In genomic region chr12:21335869-21336268, GRCm38 (mm10) we compare ENCODE assay signal across 9 mouse cellular contexts. TPM values are rescaled to one million over a fixed set of nuclear protein-coding genes. Genes with fewer than 3 reads are reported as not detected.
DNase-seq lines count a peak whose midpoint lies in the region; ATAC-seq and TF ChIP-seq lines count a peak whose summit lies in the region.
"Had no signal": no experiment of that assay in that cellular context is flagged by ENCODE, and none has a peak within 500 bp of the region (broad histone marks: within the 10 kb centered on the region; RNA-seq: fewer than 3 reads in every experiment).

No protein-coding gene starts in this region.

- ATAC-seq in liver, embryonic 11.5 days (replicated peaks; ENCODE audit: low FRiP score), result no peak
- peak; percentile 89 for ATAC-seq in frontal cortex, adult (ENCODE audit: low TSS enrichment)
- 0 out of 2 replicates have a peak, but pooled peaks have one; percentile 42 for ATAC-seq in liver, embryonic 15.5 days (ENCODE audit: insufficient read depth)
- no peak for ATAC-seq in forebrain, embryonic 12.5 days (ENCODE audit: low FRiP score)
- no peak for ATAC-seq in hindbrain, embryonic 14.5 days (ENCODE audit: low FRiP score)
- ATAC-seq: intestine, embryonic 15.5 days had no signal

- H3K9me3 ChIP-seq in liver, embryonic 11.5 days (ENCODE audit: control insufficient read depth, low read length), result no peaks in the 10 kb centered on the region
- no peaks in the 10 kb centered on the region for H3K9me3 ChIP-seq in liver, embryonic 15.5 days (replicated peaks)
- no peaks in the 10 kb centered on the region for H3K9me3 ChIP-seq in forebrain, embryonic 12.5 days
- no peaks in the 10 kb centered on the region for H3K9me3 ChIP-seq in hindbrain, embryonic 14.5 days (ENCODE audit: control insufficient read depth, low read length)
- H3K9me3 ChIP-seq: intestine, embryonic 15.5 days had no signal

- no peaks in the 10 kb centered on the region for H3K27me3 ChIP-seq in liver, adult 2 months (ENCODE audit: control insufficient read depth, insufficient read depth, low read length)
- no peaks in the 10 kb centered on the region for H3K27me3 ChIP-seq in liver, embryonic 11.5 days (replicated peaks; ENCODE audit: control insufficient read depth, insufficient read depth, low read length)
- no peaks in the 10 kb centered on the region for H3K27me3 ChIP-seq in liver, embryonic 15.5 days
- H3K27me3 ChIP-seq in thymus, adult 2 months (ENCODE audit: control insufficient read depth, insufficient read depth, low read length), result no peaks in the 10 kb centered on the region
- H3K27me3 ChIP-seq in forebrain, embryonic 12.5 days, result no peaks in the 10 kb centered on the region
- H3K27me3 ChIP-seq in hindbrain, embryonic 14.5 days (ENCODE audit: control insufficient read depth, insufficient read depth, low read length), result no peaks in the 10 kb centered on the region
- H3K27me3 ChIP-seq: intestine, embryonic 15.5 days had no signal

- no peaks in the 10 kb centered on the region for H3K79me2 ChIP-seq in liver, adult 2 months (ENCODE audit: control insufficient read depth, insufficient read depth, low read length)

- DNase-seq in liver, adult 2 months (ENCODE audit: extremely low read depth, low read depth, low spot score), result peak; percentile 24
- DNase-seq in liver, embryonic 11.5 days (ENCODE audit: low spot score), result no peak
- DNase-seq in spleen, adult 18-20 months, result peak; percentile 46 to 64
- no peak for DNase-seq in thymus, adult 2 months
- DNase-seq in hindbrain, embryonic 14.5 days (ENCODE audit: low spot score), result no peak

- no peak for TF ChIP-seq CTCF in liver, adult 2 months (IDR thresholded peaks at IDR 0.05; ENCODE audit: low read depth, low read length)
- no peak for TF ChIP-seq CTCF in thymus, adult 2 months (IDR thresholded peaks at IDR 0.05; ENCODE audit: borderline replicate concordance, control insufficient read depth, extremely low read depth, insufficient read depth, low read length, poor library complexity)

- TF ChIP-seq POLR2A in liver, adult 2 months (IDR thresholded peaks at IDR 0.05; ENCODE audit: extremely low read depth, insufficient read depth, low read length), result no peak
- TF ChIP-seq POLR2A in thymus, adult 2 months (IDR thresholded peaks at IDR 0.05; ENCODE audit: control insufficient read depth, extremely low read depth, insufficient read depth, low read length, poor library complexity), result no peak

- no peak overlapping the region for H3K4me3 ChIP-seq in liver, adult 2 months (ENCODE audit: insufficient read depth, low read depth, low read length)
- H3K4me3 ChIP-seq in liver, embryonic 11.5 days (ENCODE audit: low read depth, low read length), result no peak overlapping the region
- no peak overlapping the region for H3K4me3 ChIP-seq in liver, embryonic 15.5 days (replicated peaks)
- no peak overlapping the region for H3K4me3 ChIP-seq in thymus, adult 2 months (ENCODE audit: control insufficient read depth, insufficient read depth, low read length)
- H3K4me3 ChIP-seq in forebrain, embryonic 12.5 days (replicated peaks), result no peak overlapping the region
- no peak overlapping the region for H3K4me3 ChIP-seq in hindbrain, embryonic 14.5 days (replicated peaks; ENCODE audit: low read length)
- H3K4me3 ChIP-seq: intestine, embryonic 15.5 days had no signal

- H3K27ac ChIP-seq in liver, adult 2 months (replicated peaks; ENCODE audit: insufficient read depth, low read depth, low read length), result no peak overlapping the region
- H3K27ac ChIP-seq in liver, embryonic 11.5 days (ENCODE audit: low read depth, low read length), result no peak overlapping the region
- H3K27ac ChIP-seq in liver, embryonic 15.5 days (replicated peaks), result no peak overlapping the region
- no peak overlapping the region for H3K27ac ChIP-seq in thymus, adult 2 months (ENCODE audit: control insufficient read depth, insufficient read depth, low read length)
- no peak overlapping the region for H3K27ac ChIP-seq in forebrain, embryonic 12.5 days
- no peak overlapping the region for H3K27ac ChIP-seq in hindbrain, embryonic 14.5 days
- H3K27ac ChIP-seq: intestine, embryonic 15.5 days had no signal

- no peak overlapping the region for H3K9ac ChIP-seq in liver, adult 2 months (ENCODE audit: low read depth, low read length)
- H3K9ac ChIP-seq in liver, embryonic 11.5 days (ENCODE audit: low read depth, low read length), result no peak overlapping the region
- no peak overlapping the region for H3K9ac ChIP-seq in liver, embryonic 15.5 days
- H3K9ac ChIP-seq in forebrain, embryonic 12.5 days, result no peak overlapping the region
- H3K9ac ChIP-seq in hindbrain, embryonic 14.5 days, result no peak overlapping the region
- H3K9ac ChIP-seq: intestine, embryonic 15.5 days had no signal

- no peaks in the 10 kb centered on the region for H3K4me1 ChIP-seq in liver, adult 2 months (ENCODE audit: control insufficient read depth, insufficient read depth, low read length)
- no peaks in the 10 kb centered on the region for H3K4me1 ChIP-seq in liver, embryonic 11.5 days (replicated peaks; ENCODE audit: control insufficient read depth, insufficient read depth, low read length)
- no peaks in the 10 kb centered on the region for H3K4me1 ChIP-seq in liver, embryonic 15.5 days (replicated peaks)
- no peaks in the 10 kb centered on the region for H3K4me1 ChIP-seq in thymus, adult 2 months (replicated peaks; ENCODE audit: control insufficient read depth, insufficient read depth, low read length)
- H3K4me1 ChIP-seq in forebrain, embryonic 12.5 days, result no peaks in the 10 kb centered on the region
- H3K4me1 ChIP-seq in hindbrain, embryonic 14.5 days (replicated peaks; ENCODE audit: control insufficient read depth, insufficient read depth, low read length), result no peaks in the 10 kb centered on the region
- H3K4me1 ChIP-seq: intestine, embryonic 15.5 days had no signal

- 44% methylated on average over 7 of the region's 7 CpGs for WGBS in liver, adult 2 months
- WGBS in liver, embryonic 11.5 days, result 84% methylated on average over 7 of the region's 7 CpGs
- 61% methylated on average over 7 of the region's 7 CpGs for WGBS in liver, embryonic 15.5 days (ENCODE audit: insufficient replicate concordance)
- 57% methylated on average over 7 of the region's 7 CpGs for WGBS in thymus, adult 2 months
- 90% methylated on average over 7 of the region's 7 CpGs for WGBS in forebrain, embryonic 12.5 days
- WGBS in hindbrain, embryonic 14.5 days, result 94% methylated on average over 7 of the region's 7 CpGs

- H3K36me3 ChIP-seq in liver, adult 2 months (ENCODE audit: control insufficient read depth, insufficient read depth, low read length), result peaks cover 36% of the 10 kb centered on the region
- H3K36me3 ChIP-seq in liver, embryonic 11.5 days (ENCODE audit: control insufficient read depth, insufficient read depth, low read length), result peaks cover 24% of the 10 kb centered on the region; the same call in 1 of the 2 replicates
- peaks cover 80% of the 10 kb centered on the region for H3K36me3 ChIP-seq in liver, embryonic 15.5 days (replicated peaks)
- peaks cover 71% of the 10 kb centered on the region for H3K36me3 ChIP-seq in thymus, adult 2 months (ENCODE audit: control insufficient read depth, insufficient read depth, low read length)
- peaks cover 77% of the 10 kb centered on the region for H3K36me3 ChIP-seq in forebrain, embryonic 12.5 days (replicated peaks)
- peaks cover 75% of the 10 kb centered on the region for H3K36me3 ChIP-seq in hindbrain, embryonic 14.5 days (replicated peaks; ENCODE audit: control insufficient read depth, insufficient read depth)

- H3K4me2 ChIP-seq in liver, embryonic 11.5 days, result no peak overlapping the region
- H3K4me2 ChIP-seq in liver, embryonic 15.5 days, result no peak overlapping the region
- no peak overlapping the region for H3K4me2 ChIP-seq in forebrain, embryonic 12.5 days
- H3K4me2 ChIP-seq in hindbrain, embryonic 14.5 days (replicated peaks), result no peak overlapping the region
- H3K4me2 ChIP-seq: intestine, embryonic 15.5 days had no signal

RNA-seq across cellular contexts. Expression of gene Iah1, which starts 19.7 kb away (rescaled TPM):
- 258 and 346 TPM in 2 replicates for total RNA-seq in liver, adult 2 months (2014; rRNA removed)
- polyA plus RNA-seq in liver, adult 2 months (2012; rRNA removed), result 330 and 339 TPM in 2 replicates
- 45.0 and 47.5 TPM in 2 replicates for polyA plus RNA-seq in liver, embryonic 11.5 days (2014; fragmentation: Nextera tagmentation; extraction: Ambion mirVana)
- 39.6 and 41.8 TPM in 2 replicates for polyA plus RNA-seq in liver, embryonic 15.5 days (2015; fragmentation: Nextera tagmentation; extraction: Ambion mirVana)
- polyA plus RNA-seq in thymus, adult 2 months (2012; rRNA removed), result 50.1 and 53.6 TPM in 2 replicates
- polyA plus RNA-seq in forebrain, embryonic 12.5 days (2016; fragmentation: Nextera tagmentation; extraction: Ambion mirVana), result 41.9 and 45.3 TPM in 2 replicates
- polyA plus RNA-seq in hindbrain, embryonic 14.5 days (2014; fragmentation: Nextera tagmentation; extraction: Ambion mirVana), result 28.4 and 36.5 TPM in 2 replicates

RNA-seq across cellular contexts. Expression of gene Adam17, which starts 37.6 kb away (rescaled TPM):
- 14.7 and 16.7 TPM in 2 replicates for total RNA-seq in liver, adult 2 months (2014; rRNA removed)
- polyA plus RNA-seq in liver, adult 2 months (2012; rRNA removed), result 9.5 and 10.5 TPM in 2 replicates
- 35.6 and 40.3 TPM in 2 replicates for polyA plus RNA-seq in liver, embryonic 11.5 days (2014; fragmentation: Nextera tagmentation; extraction: Ambion mirVana)
- 14.3 TPM in 2 replicates for polyA plus RNA-seq in liver, embryonic 15.5 days (2015; fragmentation: Nextera tagmentation; extraction: Ambion mirVana)
- polyA plus RNA-seq in thymus, adult 2 months (2012; rRNA removed), result 40.9 and 41.5 TPM in 2 replicates
- 33.7 and 39.3 TPM in 2 replicates for polyA plus RNA-seq in forebrain, embryonic 12.5 days (2016; fragmentation: Nextera tagmentation; extraction: Ambion mirVana)
- 19.2 and 22.0 TPM in 2 replicates for polyA plus RNA-seq in hindbrain, embryonic 14.5 days (2014; fragmentation: Nextera tagmentation; extraction: Ambion mirVana)

RNA-seq across cellular contexts. Expression of gene Itgb1bp1, which starts 49.8 kb away (rescaled TPM):
- 17.3 and 26.4 TPM in 2 replicates for total RNA-seq in liver, adult 2 months (2014; rRNA removed)
- 7.0 and 8.3 TPM in 2 replicates for polyA plus RNA-seq in liver, adult 2 months (2012; rRNA removed)
- 42.0 and 42.8 TPM in 2 replicates for polyA plus RNA-seq in liver, embryonic 11.5 days (2014; fragmentation: Nextera tagmentation; extraction: Ambion mirVana)
- polyA plus RNA-seq in liver, embryonic 15.5 days (2015; fragmentation: Nextera tagmentation; extraction: Ambion mirVana), result 19.6 and 20.3 TPM in 2 replicates
- polyA plus RNA-seq in thymus, adult 2 months (2012; rRNA removed), result 16.2 and 18.0 TPM in 2 replicates
- 37.2 and 39.2 TPM in 2 replicates for polyA plus RNA-seq in forebrain, embryonic 12.5 days (2016; fragmentation: Nextera tagmentation; extraction: Ambion mirVana)
- 37.3 and 37.4 TPM in 2 replicates for polyA plus RNA-seq in hindbrain, embryonic 14.5 days (2014; fragmentation: Nextera tagmentation; extraction: Ambion mirVana)

RNA-seq across cellular contexts. Expression of gene Cpsf3, which starts 50.7 kb away (rescaled TPM):
- total RNA-seq in liver, adult 2 months (2014; rRNA removed), result 28.7 and 34.1 TPM in 2 replicates
- 14.7 and 16.1 TPM in 2 replicates for polyA plus RNA-seq in liver, adult 2 months (2012; rRNA removed)
- polyA plus RNA-seq in liver, embryonic 11.5 days (2014; fragmentation: Nextera tagmentation; extraction: Ambion mirVana), result 110 and 117 TPM in 2 replicates
- 39.7 and 40.5 TPM in 2 replicates for polyA plus RNA-seq in liver, embryonic 15.5 days (2015; fragmentation: Nextera tagmentation; extraction: Ambion mirVana)
- polyA plus RNA-seq in thymus, adult 2 months (2012; rRNA removed), result 28.6 and 45.3 TPM in 2 replicates
- 124 and 130 TPM in 2 replicates for polyA plus RNA-seq in forebrain, embryonic 12.5 days (2016; fragmentation: Nextera tagmentation; extraction: Ambion mirVana)
- 88.1 and 88.5 TPM in 2 replicates for polyA plus RNA-seq in hindbrain, embryonic 14.5 days (2014; fragmentation: Nextera tagmentation; extraction: Ambion mirVana)

Comparison
In these comparisons a context has a peak if more than half of its experiments do, and no peak if none do; other contexts are left out.
1. DNase-seq: peak in liver, adult 2 months (single experiment) and spleen, adult 18-20 months (2 of 2); none in liver, embryonic 11.5 days (single experiment), thymus, adult 2 months (single experiment) and hindbrain, embryonic 14.5 days (single experiment).
2. ATAC-seq: peak in frontal cortex, adult (single experiment) and liver, embryonic 15.5 days (single experiment); none in liver, embryonic 11.5 days (single experiment), forebrain, embryonic 12.5 days (single experiment) and hindbrain, embryonic 14.5 days (single experiment).